Mouse (Mus musculus): ENCODE data around the gene Phf21a. TPM values are rescaled to one million over a fixed set of nuclear protein-coding genes. Genes with fewer than 3 reads are reported as not detected.
A peak's percentile ranks its signal among the peaks of the same experiment; 100 is the strongest.

Gene Phf21a
- polyA plus RNA-seq, 1 experiment from 2014 or later, result 7.3 TPM

GRCm38 (mm10) chr2:92187061-92187460, 94.1 kb downstream of the Phf21a start:
- 60% methylated on average over 6 of the region's 6 CpGs for whole genome bisulfite sequencing
- H3K36me3 ChIP-seq (ENCODE audit: control insufficient read depth, insufficient read depth, low read length), result no peaks in the 10 kb centered on the region
- no peak for DNase-seq (ENCODE audit: low spot score)
- no peak for ATAC-seq (ENCODE audit: low FRiP score, low TSS enrichment)
- peaks cover 3% of the 10 kb centered on the region for H3K4me1 ChIP-seq (replicated peaks; ENCODE audit: control insufficient read depth, insufficient read depth)
- H3K4me3 ChIP-seq (ENCODE audit: low read depth, low read length), result no peak overlapping the region
- no peaks in the 10 kb centered on the region for H3K9me3 ChIP-seq (ENCODE audit: control insufficient read depth, low read length)
- TF ChIP-seq CTCF (IDR thresholded peaks at IDR 0.05; ENCODE audit: low read depth) (peak; percentile 51), EP300 (optimal IDR thresholded peaks at IDR 0.05) (no peak)
- H3K27me3 ChIP-seq (ENCODE audit: control insufficient read depth, insufficient read depth, low read length), result no peaks in the 10 kb centered on the region
- no peak overlapping the region; the same call in 1 of the 2 replicates for H3K4me2 ChIP-seq (replicated peaks; ENCODE audit: low read depth)
- H3K9ac ChIP-seq (ENCODE audit: low read length), result no peak overlapping the region
- H3K27ac ChIP-seq (replicated peaks), result no peak overlapping the region

DNA sequence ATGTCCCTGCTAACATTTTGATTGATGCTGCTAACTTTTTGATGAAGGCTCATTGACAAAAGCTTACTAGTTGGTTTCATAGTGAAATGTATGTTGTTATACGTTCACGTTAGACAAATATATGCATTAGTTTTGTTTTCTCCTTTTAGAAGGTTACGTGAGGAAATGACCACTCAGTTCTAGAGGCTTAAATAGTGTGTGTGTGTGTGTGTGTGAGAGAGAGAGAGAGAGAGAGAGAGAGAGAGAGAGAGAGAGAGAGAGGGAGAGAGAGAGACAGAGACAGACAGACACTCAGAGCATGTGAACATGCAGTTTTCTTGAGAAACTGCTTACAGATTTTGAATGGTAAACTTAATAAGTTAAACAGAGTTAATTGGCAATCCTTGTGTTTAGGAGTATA, 95.8 kb downstream of the Phf21a start:
- DNase-seq (ENCODE audit: low spot score) (no peak), ATAC-seq (ENCODE audit: low FRiP score, low TSS enrichment) (no peak)
- no peaks in the 10 kb centered on the region for H3K36me3 ChIP-seq (ENCODE audit: control insufficient read depth, insufficient read depth, low read length)
- no peak overlapping the region for H3K4me3 ChIP-seq (ENCODE audit: low read depth, low read length)
- WGBS, result 29% methylated on average over 3 of the region's 3 CpGs
- H3K27me3 ChIP-seq (ENCODE audit: control insufficient read depth, insufficient read depth, low read length), result no peaks in the 10 kb centered on the region
- peaks cover 3% of the 10 kb centered on the region for H3K4me1 ChIP-seq (replicated peaks; ENCODE audit: control insufficient read depth, insufficient read depth)
- H3K27ac ChIP-seq (replicated peaks), result no peak overlapping the region
- no peaks in the 10 kb centered on the region for H3K9me3 ChIP-seq (ENCODE audit: control insufficient read depth, low read length)
- TF ChIP-seq EP300 (optimal IDR thresholded peaks at IDR 0.05) (no peak), CTCF (IDR thresholded peaks at IDR 0.05; ENCODE audit: low read depth) (no peak)
- no peak overlapping the region for H3K9ac ChIP-seq (ENCODE audit: low read length)
- H3K4me2 ChIP-seq (replicated peaks; ENCODE audit: low read depth), result no peak overlapping the region

- Histone ChIP-seq H3K9me3 (ENCODE audit: control insufficient read depth, low read length) (no peaks in the 10 kb centered on the region), H3K4me3 (ENCODE audit: low read depth, low read length) (no peak overlapping the region), H3K27me3 (ENCODE audit: control insufficient read depth, insufficient read depth, low read length) (no peaks in the 10 kb centered on the region), H3K36me3 (ENCODE audit: control insufficient read depth, insufficient read depth, low read length) (no peaks in the 10 kb centered on the region), H3K9ac (ENCODE audit: low read length) (no peak overlapping the region), H3K4me2 (replicated peaks; ENCODE audit: low read depth) (no peak overlapping the region), H3K27ac (replicated peaks) (no peak overlapping the region), H3K4me1 (replicated peaks; ENCODE audit: control insufficient read depth, insufficient read depth) (peaks cover 3% of the 10 kb centered on the region)
- no peak for TF ChIP-seq EP300 (optimal IDR thresholded peaks at IDR 0.05)
- no peak for DNase-seq (ENCODE audit: low spot score)
- WGBS, result 54% methylated on average over 5 of the region's 5 CpGs
- ATAC-seq (ENCODE audit: low FRiP score, low TSS enrichment), result no peak
Measured at GRCm38 (mm10) chr2:92190960-92191359, 98.0 kb downstream of the Phf21a start.

DNA sequence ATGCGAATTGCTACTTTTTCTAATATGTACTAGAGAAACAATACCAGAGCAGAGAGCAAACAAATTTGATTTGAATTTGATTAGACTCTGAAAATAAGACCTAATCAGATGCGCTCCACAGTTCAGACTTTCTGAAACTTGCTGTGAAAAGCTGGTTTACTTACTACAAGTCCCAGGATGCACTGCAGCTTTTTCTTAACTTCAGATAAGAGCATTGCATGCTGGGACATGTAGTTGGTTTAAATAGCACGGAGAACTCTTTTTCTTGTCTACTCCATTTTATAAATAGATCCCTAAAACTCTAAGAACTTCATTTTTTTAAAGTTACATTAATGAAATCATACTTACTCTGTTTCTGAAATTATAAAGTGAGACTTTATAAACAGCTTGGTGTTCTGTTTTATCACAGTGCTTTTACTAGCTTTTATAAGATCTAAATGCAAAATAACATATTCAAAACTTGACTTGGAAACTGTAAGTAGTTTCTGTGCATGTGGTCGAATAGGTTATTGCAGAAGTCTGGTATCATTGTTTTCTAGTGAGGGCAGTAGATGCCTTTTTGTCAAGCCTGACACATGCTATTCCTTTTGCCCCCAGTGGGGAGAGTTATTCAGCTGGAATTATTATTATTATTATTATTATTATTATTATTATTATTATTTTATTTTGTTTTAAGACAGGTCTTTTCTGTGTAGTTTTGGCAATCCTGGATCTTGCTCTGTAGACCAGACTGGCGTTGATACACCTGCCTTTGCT, 99.1 kb downstream of the Phf21a start:
- 66% methylated on average over 5 of the region's 5 CpGs for WGBS
- TF ChIP-seq CTCF (IDR thresholded peaks at IDR 0.05; ENCODE audit: low read depth) (peak; percentile 7; the same call in 1 of the 2 replicates), EP300 (optimal IDR thresholded peaks at IDR 0.05) (no peak)
- DNase-seq (ENCODE audit: low spot score), result no peak
- Histone ChIP-seq H3K27me3 (ENCODE audit: control insufficient read depth, insufficient read depth, low read length) (no peaks in the 10 kb centered on the region), H3K4me2 (replicated peaks; ENCODE audit: low read depth) (no peak overlapping the region), H3K4me1 (replicated peaks; ENCODE audit: control insufficient read depth, insufficient read depth) (no peaks in the 10 kb centered on the region; the same call in 1 of the 2 replicates), H3K9ac (ENCODE audit: low read length) (no peak overlapping the region), H3K4me3 (ENCODE audit: low read depth, low read length) (no peak overlapping the region), H3K27ac (replicated peaks) (no peak overlapping the region), H3K9me3 (ENCODE audit: control insufficient read depth, low read length) (no peaks in the 10 kb centered on the region), H3K36me3 (ENCODE audit: control insufficient read depth, insufficient read depth, low read length) (no peaks in the 10 kb centered on the region)
- ATAC-seq (ENCODE audit: low FRiP score, low TSS enrichment), result peak; percentile 51; the same call in 1 of the 2 replicates

DNA sequence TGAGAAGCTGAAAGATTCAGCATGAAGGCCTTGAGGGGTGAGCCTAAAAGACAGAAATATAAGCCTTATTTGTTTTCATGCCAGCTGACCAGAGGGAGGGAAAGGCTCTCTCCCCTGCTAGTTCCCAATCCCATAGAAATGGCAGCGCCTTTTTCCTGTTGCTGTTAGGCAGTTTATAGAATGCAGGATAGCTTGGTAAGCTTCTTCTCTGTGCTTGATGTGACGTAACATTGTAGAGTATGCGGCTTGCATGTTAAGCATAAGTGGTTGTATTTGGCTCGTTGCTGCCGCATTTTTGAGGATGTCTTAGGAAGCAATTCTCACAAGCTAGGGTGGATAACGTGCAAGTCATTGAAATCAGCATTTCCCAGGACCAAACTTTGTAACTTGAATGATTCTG, 105.2 kb downstream of the Phf21a start:
- DNase-seq (ENCODE audit: low spot score) (no peak), ATAC-seq (ENCODE audit: low FRiP score, low TSS enrichment) (no peak)
- Histone ChIP-seq H3K9me3 (ENCODE audit: control insufficient read depth, low read length) (no peaks in the 10 kb centered on the region), H3K9ac (ENCODE audit: low read length) (no peak overlapping the region), H3K27ac (replicated peaks) (no peak overlapping the region), H3K4me2 (replicated peaks; ENCODE audit: low read depth) (no peak overlapping the region), H3K36me3 (ENCODE audit: control insufficient read depth, insufficient read depth, low read length) (no peaks in the 10 kb centered on the region), H3K4me3 (ENCODE audit: low read depth, low read length) (no peak overlapping the region), H3K27me3 (ENCODE audit: control insufficient read depth, insufficient read depth, low read length) (no peaks in the 10 kb centered on the region), H3K4me1 (replicated peaks; ENCODE audit: control insufficient read depth, insufficient read depth) (no peaks in the 10 kb centered on the region)
- 36% methylated on average over 6 of the region's 6 CpGs for WGBS
- TF ChIP-seq EP300 (optimal IDR thresholded peaks at IDR 0.05) (no peak), CTCF (IDR thresholded peaks at IDR 0.05; ENCODE audit: low read depth) (no peak)

- Histone ChIP-seq H3K27ac (replicated peaks) (no peak overlapping the region), H3K36me3 (ENCODE audit: control insufficient read depth, insufficient read depth, low read length) (no peaks in the 10 kb centered on the region), H3K4me2 (replicated peaks; ENCODE audit: low read depth) (no peak overlapping the region), H3K9me3 (ENCODE audit: control insufficient read depth, low read length) (no peaks in the 10 kb centered on the region), H3K27me3 (ENCODE audit: control insufficient read depth, insufficient read depth, low read length) (no peaks in the 10 kb centered on the region), H3K4me3 (ENCODE audit: low read depth, low read length) (no peak overlapping the region), H3K9ac (ENCODE audit: low read length) (no peak overlapping the region), H3K4me1 (replicated peaks; ENCODE audit: control insufficient read depth, insufficient read depth) (no peaks in the 10 kb centered on the region)
- DNase-seq (ENCODE audit: low spot score) (no peak), ATAC-seq (ENCODE audit: low FRiP score, low TSS enrichment) (no peak)
- TF ChIP-seq CTCF (IDR thresholded peaks at IDR 0.05; ENCODE audit: low read depth), result no peak
- no peak for TF ChIP-seq EP300 (optimal IDR thresholded peaks at IDR 0.05)
- WGBS, result 73% methylated on average over 7 of the region's 7 CpGs
Measured at GRCm38 (mm10) chr2:92198747-92199146, 105.8 kb downstream of the Phf21a start.

Data from stomach, postnatal 0 days (tissue).